Mouse (Mus musculus): ENCODE results near the gene Cpeb3.

GRCm38 (mm10) chr19:37246859-37247258 is 38.5 kb upstream of the Cpeb3 start:
- TF ChIP-seq CTCF (conservative IDR thresholded peaks at IDR 0.05; ENCODE audit: low read length) (no peak), POU5F1 (IDR thresholded peaks at IDR 0.05; ENCODE audit: borderline replicate concordance, low read length) (no peak)

Measured in E14TG2a.4 (cell line).